Mouse (Mus musculus) heart, adult 2 months (tissue): ENCODE results near the gene Sac3d1. TPM values are rescaled to one million over a fixed set of nuclear protein-coding genes. Genes with fewer than 3 reads are reported as not detected.
A peak's percentile ranks its signal among the peaks of the same experiment; 100 is the strongest.
"Not testable (repeated sequence)": the region's sequence is repeated elsewhere in the genome, so short reads cannot be mapped to it uniquely, and the experiment has no call there.

Experiments
- DNase-seq, 2 experiments: peaks; one replicate each; pipeline ENCODE4 v3.0.0; 2021
- H3K27ac ChIP-seq: fragments of 200-600 bp; 2 replicates; pipeline ENCODE4 v1.8.1; 2022
- H3K27me3 ChIP-seq: fragments of 200-500 bp; 2 replicates; pipeline ENCODE4 v1.6.1; 2012; ENCODE audit warnings: mild to moderate bottlenecking, low read length, inconsistent platforms, mixed read lengths; ENCODE audit not compliant: control insufficient read depth, insufficient read depth
- H3K36me3 ChIP-seq: fragments of 200-500 bp; 2 replicates; pipeline ENCODE4 v1.6.1; 2012; ENCODE audit warnings: low read length, inconsistent platforms; ENCODE audit not compliant: control insufficient read depth, insufficient read depth
- H3K4me1 ChIP-seq: fragments of 200-500 bp; 2 replicates; pipeline ENCODE4 v1.6.1; 2011; ENCODE audit warnings: low read length; ENCODE audit not compliant: control insufficient read depth, insufficient read depth
- H3K4me3 ChIP-seq: fragments of 200-600 bp; 2 replicates; pipeline ENCODE4 v1.8.1; 2022
- H3K79me2 ChIP-seq: fragments of 200-500 bp; replicated peaks from 2 replicates; pipeline ENCODE4 v1.6.1; 2012; ENCODE audit warnings: mild to moderate bottlenecking, inconsistent platforms, low read length, moderate library complexity, mixed read lengths; ENCODE audit not compliant: control insufficient read depth, insufficient read depth
- H3K9ac ChIP-seq: fragments of 200-500 bp; 2 replicates; pipeline ENCODE4 v1.6.1; 2012; ENCODE audit warnings: low read depth, mild to moderate bottlenecking, control low read depth, inconsistent platforms, low read length, mixed read lengths
- CTCF ChIP-seq: fragments of 200-600 bp; IDR thresholded peaks from 2 replicates; pipeline ENCODE4 v1.8.1; 2022; ENCODE audit warnings: antibody characterized with exemption, mild to moderate bottlenecking, moderate library complexity
- EP300 ChIP-seq: fragments of 200-500 bp; IDR thresholded peaks from 2 replicates; pipeline ENCODE4 v1.6.1; 2011; ENCODE audit warnings: low read depth, low read length, control low read depth; ENCODE audit not compliant: insufficient read depth
- POLR2A ChIP-seq: fragments of 200-500 bp; IDR thresholded peaks from 2 replicates; pipeline ENCODE4 v1.6.1; 2011; ENCODE audit warnings: mild to moderate bottlenecking, low read depth, low read length, control low read depth; ENCODE audit not compliant: insufficient read depth
- WGBS: fragments of 180-500 bp; shearing (Covaris S2); methylation state at CpG from one replicate; pipeline ENCODE4 v1.1.7; 2018; 5-methylcytosine and 5-hydroxymethylcytosine counted together
- intact Hi-C: fragments of 180-260 bp; cut with DNase I; formaldehyde crosslinking; loops from one replicate; pipeline ENCODE4 v1.15.1; 2025
- polyA plus RNA-seq: library from polyadenylated mRNA; depleted of rRNA; stranded (reverse); fragments of >200 nt; gene quantifications from 2 replicates; pipeline ENCODE4 v1.2.3, GENCODE M21; 2012
- total RNA-seq, 2 experiments: library from RNA; stranded (reverse); gene quantifications; 2 replicates each; pipeline ENCODE4 v1.2.3; 2021

The Sac3d1 gene
- total and polyA plus RNA-seq, 3 experiments: 8.7 to 15.4 (median 10.3) TPM

DNA sequence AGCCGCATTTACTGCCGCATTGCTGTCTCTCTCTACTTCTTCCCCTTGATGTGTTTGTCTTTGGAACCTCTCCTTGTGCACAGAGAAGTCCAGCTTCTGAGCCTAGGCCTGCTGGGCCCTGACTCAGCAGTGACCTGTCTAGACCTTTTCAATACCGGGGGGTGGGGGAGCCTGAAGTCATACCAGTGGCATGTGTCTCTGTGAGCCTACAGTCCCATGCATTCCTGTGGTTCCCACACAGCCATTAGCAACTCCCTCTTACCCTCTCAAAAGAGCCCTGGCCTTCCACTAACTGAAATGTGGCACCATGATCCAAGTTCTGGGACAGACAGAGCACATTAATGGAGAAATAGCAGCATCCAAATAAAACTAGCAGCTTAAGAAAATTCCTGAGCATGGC lies 17.9 kb upstream of the Sac3d1 start:
- intact Hi-C loops: no loop called here
- TF ChIP-seq CTCF (no peak), EP300 (no peak), POLR2A (no peak)
- whole genome bisulfite sequencing: 80% methylated on average over 3 of the region's 3 CpGs

DNA sequence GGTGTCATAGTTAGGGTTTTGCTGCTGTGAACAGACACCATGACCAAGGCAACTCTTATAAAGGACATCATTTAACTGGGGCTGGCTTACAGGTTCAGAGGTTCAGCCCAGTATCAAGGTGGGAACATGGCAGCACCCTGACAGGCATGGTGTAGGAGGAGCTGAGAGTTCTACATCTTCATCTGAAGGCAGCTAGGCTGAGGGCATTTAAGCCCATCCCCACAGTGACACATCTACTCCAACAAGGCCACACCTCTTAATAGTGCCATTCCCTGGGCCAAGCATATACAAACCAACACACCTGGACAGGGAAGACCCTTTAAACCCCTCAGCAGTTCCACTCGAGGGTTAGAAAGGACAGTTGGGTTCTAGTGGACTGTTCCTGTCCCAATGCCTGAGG lies 14.7 kb upstream of the Sac3d1 start:
- H3K27me3 ChIP-seq, intact Hi-C loops, H3K79me2 ChIP-seq, H3K9ac ChIP-seq, H3K4me1 ChIP-seq, H3K4me3 ChIP-seq, H3K36me3 ChIP-seq, DNase-seq, H3K27ac ChIP-seq: not testable (repeated sequence)
- WGBS: 48% methylated on average over 1 of the region's 1 CpGs

More for the DNA sequence above, 17.9 kb upstream of the Sac3d1 start:
- no peak for DNase-seq
- H3K9ac ChIP-seq: no peak overlapping the region
- H3K4me1 ChIP-seq: peaks cover 1% of the 10 kb centered on the region; the same call in 1 of the 2 replicates
- H3K36me3 ChIP-seq: no peaks in the 10 kb centered on the region
- H3K27ac ChIP-seq: no peak overlapping the region
- no peak overlapping the region for H3K4me3 ChIP-seq
- H3K79me2 ChIP-seq: no peaks in the 10 kb centered on the region
- H3K27me3 ChIP-seq: no peaks in the 10 kb centered on the region

DNA sequence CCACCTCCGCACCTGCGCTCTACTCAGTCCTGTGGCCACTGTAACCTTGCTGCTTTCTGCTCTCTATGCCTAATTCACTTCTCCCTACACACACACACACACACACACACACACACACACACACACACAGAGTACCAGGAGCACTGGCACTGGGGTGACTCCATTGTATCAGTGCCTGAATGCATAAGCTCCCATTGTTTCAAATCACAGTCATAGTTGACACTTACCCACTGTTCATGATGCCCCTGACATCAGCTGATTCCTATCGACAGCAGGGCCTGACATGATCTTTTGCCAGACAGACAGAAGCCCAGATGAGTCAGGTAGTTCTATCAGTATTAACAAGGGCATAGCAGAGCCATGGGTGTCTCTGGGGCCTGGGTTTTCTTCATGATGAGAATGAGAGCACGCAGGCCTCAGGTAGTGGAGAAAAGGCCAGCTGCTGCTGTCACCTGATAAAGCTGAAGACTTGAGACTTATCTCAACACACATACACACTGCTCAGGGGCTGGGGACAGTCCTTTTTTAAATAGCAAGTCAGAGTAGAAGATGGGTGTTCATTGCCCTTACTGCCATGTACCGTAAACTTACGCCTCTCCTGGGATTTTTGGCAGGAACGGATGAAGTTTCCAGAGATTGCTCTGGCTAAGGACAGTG lies 13.8 kb upstream of the Sac3d1 start:
- no peak for DNase-seq
- no peak overlapping the region for H3K4me3 ChIP-seq
- no peak overlapping the region for H3K9ac ChIP-seq
- H3K27me3 ChIP-seq: no peaks in the 10 kb centered on the region
- no peak overlapping the region for H3K27ac ChIP-seq
- no peaks in the 10 kb centered on the region for H3K4me1 ChIP-seq
- H3K79me2 ChIP-seq: no peaks in the 10 kb centered on the region
- TF ChIP-seq EP300 (no peak), POLR2A (no peak), CTCF (no peak)
- intact Hi-C loops: no loop called here
- WGBS: 81% methylated on average over 7 of the region's 7 CpGs
- H3K36me3 ChIP-seq: no peaks in the 10 kb centered on the region

DNA sequence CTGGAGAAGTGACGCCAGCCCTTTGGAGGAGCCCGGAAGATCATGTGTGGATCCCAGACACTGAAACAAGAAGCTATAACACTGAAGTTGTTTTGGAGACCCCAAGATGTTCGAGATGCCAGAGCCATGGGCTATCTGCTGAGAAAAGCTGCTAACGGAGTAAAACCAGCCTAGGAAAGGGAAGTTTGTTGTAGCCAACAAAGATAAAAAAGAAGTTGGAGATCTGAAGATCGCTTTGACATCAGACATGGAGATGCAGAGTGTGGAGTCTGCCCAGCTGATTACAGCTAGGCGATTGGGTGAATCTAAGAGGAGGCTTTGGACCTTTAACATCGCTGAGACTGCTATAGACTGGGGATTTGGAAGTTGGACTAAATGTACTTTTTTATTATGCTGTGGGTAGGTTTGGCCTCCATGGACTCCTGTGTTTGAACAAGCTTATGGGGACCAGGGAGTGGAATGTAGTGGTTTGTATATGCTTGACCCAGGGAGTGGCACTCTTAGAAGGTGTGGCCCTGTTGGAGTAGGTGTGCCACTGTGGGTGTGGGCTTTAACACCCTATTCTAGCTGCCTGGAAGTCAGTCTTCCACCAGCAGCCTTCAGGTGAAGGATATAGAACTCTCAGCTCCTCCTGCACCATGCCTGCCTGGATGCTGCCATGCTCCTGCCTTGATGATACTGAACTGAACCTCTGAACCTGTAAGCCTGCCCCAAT lies 12.1 kb upstream of the Sac3d1 start:
- intact Hi-C loops: not testable (repeated sequence)
- WGBS: 72% methylated on average over 7 of the region's 7 CpGs

DNA sequence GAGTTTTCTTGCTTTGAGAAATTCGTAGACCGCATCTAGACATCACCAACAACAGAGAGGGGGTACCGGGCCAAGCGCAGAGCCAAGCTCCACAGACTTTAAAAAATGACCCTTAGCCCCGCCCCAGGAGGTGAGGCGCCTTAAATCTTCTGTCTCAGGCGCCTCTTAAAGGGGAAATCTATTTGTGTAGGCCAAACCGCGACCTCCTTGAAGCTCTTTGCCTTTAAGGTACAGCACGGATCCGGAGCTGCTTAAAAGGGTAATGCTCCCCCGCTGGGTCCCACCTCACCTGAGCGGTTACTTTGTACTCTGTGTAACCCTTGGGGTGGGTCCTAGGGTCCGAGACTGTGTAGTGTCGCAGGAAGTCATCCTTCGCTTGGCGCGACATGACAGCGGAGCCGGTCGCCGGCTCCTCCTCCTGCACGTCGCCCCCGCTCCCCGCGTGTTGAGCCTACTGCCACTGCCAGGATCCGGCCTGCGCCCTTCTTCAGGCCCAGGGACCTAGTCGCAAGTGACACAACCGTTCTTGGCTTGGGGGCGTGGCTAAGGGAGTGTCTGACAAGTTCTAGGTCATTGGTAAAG lies 9.4 kb upstream of the Sac3d1 start, which contains the start of gene Snx15:
TSS of gene Snx15 (minus strand) at position 545 of the 582 bp plus-strand sequence.
- H3K4me1 ChIP-seq: peaks cover 1% of the 10 kb centered on the region; the same call in 1 of the 2 replicates
- DNase-seq: peak; percentile 93 to 96
- peak; percentile 56; the same call in 1 of the 2 replicates for TF ChIP-seq EP300
- TF ChIP-seq POLR2A: peak; percentile 67
- no peak for TF ChIP-seq CTCF
- no peaks in the 10 kb centered on the region for H3K79me2 ChIP-seq
- H3K36me3 ChIP-seq: no peaks in the 10 kb centered on the region
- peak within 1 kb of the TSS; percentile 91 for H3K27ac ChIP-seq
- peak within 1 kb of the TSS; percentile 90 for H3K4me3 ChIP-seq
- H3K27me3 ChIP-seq: no peaks in the 10 kb centered on the region
- under 1% methylated on average over 32 of the region's 32 CpGs for WGBS
- peak within 1 kb of the TSS; percentile 81 for H3K9ac ChIP-seq
- intact Hi-C loops: loop anchor here (1.0 to 10.0 kb wide), 5 partner anchors 12 to 401 kb away; partner anchors contain the start of genes Batf2, Ehbp1l1, Fam89b and Syvn1

More for the DNA sequence above, 12.1 kb upstream of the Sac3d1 start:
- H3K9ac ChIP-seq, DNase-seq, H3K27ac ChIP-seq, H3K36me3 ChIP-seq, H3K79me2 ChIP-seq, H3K27me3 ChIP-seq, H3K4me3 ChIP-seq, H3K4me1 ChIP-seq: not testable (repeated sequence)
